Mouse (Mus musculus) lung, embryonic 16.5 days (tissue): ENCODE results near the gene Cnp. TPM values are rescaled to one million over a fixed set of nuclear protein-coding genes. Genes with fewer than 3 reads are reported as not detected.

Experiments used
- ATAC-seq: fragments of 200-750 bp; cut with Nextera tagmentation; 2 replicates; pipeline ENCODE4 v1.8.0; 2017; ENCODE audit warnings: low read depth, mild to moderate bottlenecking, moderate library complexity
- H3K27ac ChIP-seq: fragments of 300-500 bp; sonication (generic); 2 replicates; pipeline ENCODE4 v1.5.1; 2014; ENCODE audit warnings: mild to moderate bottlenecking, control low read depth, low read length
- H3K27me3 ChIP-seq: fragments of 300-500 bp; sonication (generic); 2 replicates; pipeline ENCODE4 v1.6.1; 2014; ENCODE audit warnings: low read depth, low read length, mixed read lengths; ENCODE audit not compliant: control insufficient read depth, insufficient read depth
- H3K36me3 ChIP-seq: fragments of 300-500 bp; sonication (generic); 2 replicates; pipeline ENCODE4 v1.6.1; 2014; ENCODE audit warnings: low read length; ENCODE audit not compliant: control insufficient read depth, insufficient read depth
- H3K4me1 ChIP-seq: fragments of 300-500 bp; sonication (generic); replicated peaks from 2 replicates; pipeline ENCODE4 v1.6.1; 2014; ENCODE audit warnings: low read length, mixed read lengths; ENCODE audit not compliant: control insufficient read depth, insufficient read depth
- H3K4me2 ChIP-seq: fragments of 300-500 bp; sonication (generic); 2 replicates; pipeline ENCODE4 v1.6.1; 2014; ENCODE audit warnings: low read depth, low read length, control low read depth
- H3K4me3 ChIP-seq: fragments of 300-500 bp; sonication (generic); 2 replicates; pipeline ENCODE4 v1.5.1; 2014; ENCODE audit warnings: mild to moderate bottlenecking, low read length, control low read depth
- H3K9ac ChIP-seq: fragments of 300-500 bp; sonication (generic); 2 replicates; pipeline ENCODE4 v1.6.1; 2014; ENCODE audit warnings: low read length, control low read depth
- H3K9me3 ChIP-seq: fragments of 300-500 bp; sonication (generic); 2 replicates; pipeline ENCODE4 v1.6.1; 2016; ENCODE audit warnings: low read length; ENCODE audit not compliant: control insufficient read depth
- WGBS: fragments of 180-500 bp; shearing (Covaris S2); extraction: QIAGEN DNeasy Blood & Tissue Kit; methylation state at CpG from one replicate; pipeline ENCODE4 v1.1.7; 2014; 5-methylcytosine and 5-hydroxymethylcytosine counted together
- polyA plus RNA-seq: library from polyadenylated mRNA; unstranded; fragments of >200 nt; fragmentation: Nextera tagmentation; extraction: Ambion mirVana; gene quantifications from 2 replicates; pipeline ENCODE4 v1.2.1, GENCODE M21; 2015

Gene Cnp
- polyA plus RNA-seq, 1 experiment from 2014 or later, result 35.2 TPM

GRCm38 (mm10) chr11:100567815-100568245 lies 6.9 kb upstream of the Cnp start:
- 30% methylated on average over 9 of the region's 9 CpGs for WGBS
- H3K4me2 ChIP-seq, result no peak overlapping the region
- ATAC-seq, result no peak
- H3K27ac ChIP-seq, result no peak overlapping the region
- H3K36me3 ChIP-seq, result no peaks in the 10 kb centered on the region
- no peaks in the 10 kb centered on the region for H3K9me3 ChIP-seq
- H3K4me1 ChIP-seq, result peaks cover 10% of the 10 kb centered on the region; the same call in 1 of the 2 replicates
- H3K4me3 ChIP-seq, result no peak overlapping the region
- no peak overlapping the region for H3K9ac ChIP-seq
- H3K27me3 ChIP-seq, result peaks cover 3% of the 10 kb centered on the region

DNA sequence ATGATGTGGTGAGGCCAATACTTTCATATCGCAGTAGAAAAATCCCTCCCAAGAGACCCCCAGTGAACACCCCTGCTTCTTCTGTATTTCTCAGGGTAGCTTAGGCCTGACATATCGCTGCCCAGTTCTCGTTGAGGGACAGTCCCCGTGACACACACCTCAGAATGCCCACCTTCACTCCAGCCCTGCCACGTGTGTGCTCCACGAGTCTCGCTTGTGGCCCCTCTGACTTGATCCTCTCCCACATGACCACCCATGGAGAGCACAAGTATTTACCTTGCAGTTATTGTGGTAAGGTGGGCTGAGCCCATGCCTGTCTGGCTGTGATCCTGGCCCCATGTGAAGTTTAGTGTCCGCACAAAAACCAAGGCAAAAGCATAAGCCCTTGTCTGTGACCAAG lies 6.0 kb upstream of the Cnp start:
- ATAC-seq, result no peak
- Histone ChIP-seq H3K9me3 (no peaks in the 10 kb centered on the region), H3K27me3 (peaks cover 3% of the 10 kb centered on the region), H3K36me3 (no peaks in the 10 kb centered on the region), H3K27ac (no peak overlapping the region), H3K4me1 (peaks cover 10% of the 10 kb centered on the region; the same call in 1 of the 2 replicates), H3K9ac (no peak overlapping the region), H3K4me2 (no peak overlapping the region), H3K4me3 (no peak overlapping the region)
- 63% methylated on average over 8 of the region's 8 CpGs for WGBS

DNA sequence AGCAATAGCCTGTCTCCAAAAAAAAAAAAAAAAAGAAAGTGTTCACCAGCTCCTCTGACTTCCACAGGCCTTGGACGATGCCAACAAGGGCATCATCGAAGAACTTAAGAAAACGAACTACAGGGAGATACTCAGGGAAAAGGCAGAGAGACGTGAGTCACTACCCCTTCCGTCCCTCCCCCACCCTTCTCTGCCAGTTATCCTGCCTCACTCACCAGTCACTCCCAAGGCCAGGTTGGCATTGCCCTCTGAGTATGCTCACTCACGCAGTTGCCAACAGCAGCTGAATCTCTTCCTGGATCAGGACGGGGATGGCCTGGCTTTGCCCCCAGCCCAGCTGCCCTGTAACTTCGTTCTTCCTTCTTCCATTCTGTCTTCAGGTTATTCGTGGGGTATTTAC lies 4.9 kb upstream of the Cnp start:
- WGBS, result 55% methylated on average over 9 of the region's 9 CpGs
- no peak for ATAC-seq
- H3K27me3 ChIP-seq, result peaks cover 3% of the 10 kb centered on the region

GRCm38 (mm10) chr11:100570430-100571201 lies 4.1 kb upstream of the Cnp start:
- ATAC-seq, result peak; percentile 20; the same call in 1 of the 2 replicates

More for the DNA sequence above, 4.9 kb upstream of the Cnp start:
- no peak overlapping the region for H3K4me3 ChIP-seq
- H3K4me1 ChIP-seq, result peaks cover 13% of the 10 kb centered on the region; the same call in 1 of the 2 replicates
- H3K36me3 ChIP-seq, result no peaks in the 10 kb centered on the region
- no peak overlapping the region for H3K27ac ChIP-seq
- H3K9me3 ChIP-seq, result 0 out of 2 replicates have a peak, but pooled peaks cover 2% of the 10 kb centered on the region
- no peak overlapping the region for H3K4me2 ChIP-seq
- no peak overlapping the region for H3K9ac ChIP-seq

GRCm38 (mm10) chr11:100571202-100571567 lies 3.5 kb upstream of the Cnp start:
- peaks cover 3% of the 10 kb centered on the region for H3K27me3 ChIP-seq
- H3K9ac ChIP-seq, result peak overlapping the region; percentile 16; the same call in 1 of the 2 replicates
- H3K36me3 ChIP-seq, result no peaks in the 10 kb centered on the region
- 4% methylated on average over 16 of the region's 16 CpGs for WGBS
- 0 out of 2 replicates have a peak, but pooled peaks cover 2% of the 10 kb centered on the region for H3K9me3 ChIP-seq
- peak overlapping the region; percentile 30 for H3K4me2 ChIP-seq
- no peak overlapping the region for H3K27ac ChIP-seq
- H3K4me3 ChIP-seq, result peak overlapping the region; percentile 20
- no peak for ATAC-seq
- H3K4me1 ChIP-seq, result peaks cover 19% of the 10 kb centered on the region

More at GRCm38 (mm10) chr11:100570430-100571201, 4.1 kb upstream of the Cnp start:
- peak overlapping the region; percentile 16; the same call in 1 of the 2 replicates for H3K9ac ChIP-seq
- H3K4me3 ChIP-seq, result peak overlapping the region; percentile 20
- 13% methylated on average over 8 of the region's 8 CpGs for WGBS
- no peak overlapping the region for H3K27ac ChIP-seq
- H3K36me3 ChIP-seq, result no peaks in the 10 kb centered on the region
- H3K4me2 ChIP-seq, result peak overlapping the region; percentile 30
- peaks cover 17% of the 10 kb centered on the region for H3K4me1 ChIP-seq
- H3K9me3 ChIP-seq, result 0 out of 2 replicates have a peak, but pooled peaks cover 2% of the 10 kb centered on the region
- H3K27me3 ChIP-seq, result peaks cover 3% of the 10 kb centered on the region

DNA sequence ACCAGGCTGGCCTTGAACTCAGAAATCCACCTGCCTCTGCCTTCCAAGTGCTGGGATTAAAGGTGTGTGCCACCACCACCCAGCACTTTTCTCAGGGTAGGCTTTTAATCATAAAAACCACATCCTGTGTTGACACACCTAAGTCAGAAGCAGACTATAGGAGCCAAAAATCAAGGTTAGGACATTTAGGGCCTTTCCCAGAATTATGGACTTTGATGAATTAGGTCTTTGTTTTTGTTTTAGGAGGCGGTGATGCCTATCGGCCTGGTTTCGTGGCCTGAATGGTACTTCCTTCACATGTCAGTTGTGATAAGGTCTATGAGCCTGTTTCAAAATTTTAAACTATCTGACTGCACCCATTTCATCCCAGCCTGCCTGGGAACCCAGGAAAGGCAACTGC lies 516 bp upstream of the Cnp start:
- peaks cover 3% of the 10 kb centered on the region for H3K27me3 ChIP-seq
- H3K4me1 ChIP-seq, result peaks cover 19% of the 10 kb centered on the region
- H3K36me3 ChIP-seq, result peaks cover 2% of the 10 kb centered on the region; the same call in 1 of the 2 replicates
- peak overlapping the region; percentile 82 for H3K4me3 ChIP-seq
- ATAC-seq, result no peak
- H3K9me3 ChIP-seq, result 0 out of 2 replicates have a peak, but pooled peaks cover 2% of the 10 kb centered on the region
- H3K4me2 ChIP-seq, result 0 out of 2 replicates have a peak overlapping the region, but pooled peaks have one; percentile 60
- H3K27ac ChIP-seq, result peak overlapping the region; percentile 77
- 78% methylated on average over 3 of the region's 3 CpGs for WGBS
- peak overlapping the region; percentile 81; the same call in 1 of the 2 replicates for H3K9ac ChIP-seq

- Histone ChIP-seq H3K4me2 (peak overlapping the region; percentile 60), H3K9me3 (0 out of 2 replicates have a peak, but pooled peaks cover 2% of the 10 kb centered on the region), H3K4me1 (peaks cover 19% of the 10 kb centered on the region), H3K27me3 (peaks cover 3% of the 10 kb centered on the region), H3K4me3 (peak overlapping the region; percentile 82), H3K9ac (peak overlapping the region; percentile 81), H3K36me3 (peaks cover 6% of the 10 kb centered on the region; the same call in 1 of the 2 replicates), H3K27ac (peak overlapping the region; percentile 77)
- no peak for ATAC-seq
- 40% methylated on average over 2 of the region's 2 CpGs for WGBS
Measured at GRCm38 (mm10) chr11:100575484-100575855, 766 bp downstream of the Cnp start.

DNA sequence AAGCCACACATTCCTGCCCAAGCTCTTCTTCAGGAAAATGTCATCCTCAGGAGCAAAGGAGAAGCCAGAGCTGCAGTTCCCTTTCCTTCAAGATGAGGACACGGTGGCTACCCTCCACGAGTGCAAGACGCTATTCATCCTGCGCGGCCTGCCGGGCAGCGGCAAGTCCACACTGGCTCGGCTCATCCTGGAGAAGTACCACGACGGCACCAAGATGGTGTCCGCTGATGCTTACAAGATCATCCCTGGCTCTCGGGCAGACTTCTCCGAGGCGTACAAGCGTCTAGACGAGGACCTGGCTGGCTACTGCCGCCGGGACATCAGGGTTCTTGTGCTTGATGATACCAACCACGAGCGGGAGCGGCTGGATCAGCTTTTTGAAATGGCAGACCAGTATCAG lies 1.6 kb downstream of the Cnp start:
- H3K36me3 ChIP-seq, result peaks cover 10% of the 10 kb centered on the region
- WGBS, result 63% methylated on average over 21 of the region's 21 CpGs
- no peak overlapping the region for H3K4me2 ChIP-seq
- no peak overlapping the region for H3K9ac ChIP-seq
- no peak overlapping the region for H3K4me3 ChIP-seq
- no peaks in the 10 kb centered on the region; the same call in 1 of the 2 replicates for H3K27me3 ChIP-seq
- no peak for ATAC-seq
- H3K9me3 ChIP-seq, result 0 out of 2 replicates have a peak, but pooled peaks cover 2% of the 10 kb centered on the region
- no peak overlapping the region for H3K27ac ChIP-seq
- peaks cover 11% of the 10 kb centered on the region for H3K4me1 ChIP-seq

GRCm38 (mm10) chr11:100577852-100578599 lies 3.3 kb downstream of the Cnp start:
- 74% methylated on average over 8 of the region's 8 CpGs for WGBS
- Histone ChIP-seq H3K27ac (no peak overlapping the region), H3K9me3 (0 out of 2 replicates have a peak, but pooled peaks cover 2% of the 10 kb centered on the region), H3K4me3 (no peak overlapping the region), H3K4me2 (no peak overlapping the region), H3K27me3 (no peaks in the 10 kb centered on the region), H3K4me1 (peaks cover 9% of the 10 kb centered on the region), H3K36me3 (peaks cover 25% of the 10 kb centered on the region), H3K9ac (no peak overlapping the region)
- ATAC-seq, result no peak
